Mouse (Mus musculus): ENCODE results near the gene Tubb3.
"Not testable (repeated sequence)": the region's sequence is repeated elsewhere in the genome, so short reads cannot be mapped to it uniquely, and the experiment has no call there.

The Tubb3 gene

DNA sequence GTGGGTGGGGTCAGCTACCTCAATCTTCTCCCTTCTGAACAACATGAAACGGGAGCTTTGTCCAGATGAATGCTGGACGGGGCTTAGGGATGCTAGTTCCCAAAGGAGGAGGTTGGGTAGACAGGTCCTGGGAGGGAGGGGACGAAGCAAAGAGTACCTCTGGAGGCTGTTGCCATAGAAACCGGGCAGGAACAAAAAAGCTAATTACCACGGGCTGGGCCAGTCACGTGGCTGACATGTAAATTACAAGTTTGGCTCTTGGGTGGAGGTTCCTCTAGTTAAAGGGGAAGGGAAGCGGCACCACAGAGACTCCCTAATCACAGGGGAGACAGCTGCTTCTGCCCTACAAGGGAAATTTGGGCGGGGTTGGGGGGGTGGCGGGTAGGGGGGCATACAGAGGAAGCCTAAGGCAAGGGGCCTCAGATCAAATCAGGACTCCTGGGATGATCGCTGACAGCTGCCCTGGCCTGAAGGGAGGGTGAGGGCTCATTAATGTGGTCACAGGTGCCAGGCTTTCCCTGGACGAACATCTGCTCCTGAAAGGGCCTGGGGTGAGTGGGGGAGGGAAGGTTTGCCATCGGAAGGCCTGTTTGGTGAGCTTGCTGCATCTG, 1.4 kb downstream of the Tubb3 start:
- peak; percentile 80 for DNase-seq (ENCODE audit: low spot score)

GRCm38 (mm10) chr8:123414255-123414654, 3.0 kb downstream of the Tubb3 start:
- peak; percentile 62 for DNase-seq (ENCODE audit: low spot score)

- DNase-seq (ENCODE audit: low spot score) = not testable (repeated sequence)
Observed at GRCm38 (mm10) chr8:123414997-123415696, 3.9 kb downstream of the Tubb3 start.

- DNase-seq (ENCODE audit: low spot score) = no peak
Observed at GRCm38 (mm10) chr8:123415967-123416943, 5.0 kb downstream of the Tubb3 start.

DNA sequence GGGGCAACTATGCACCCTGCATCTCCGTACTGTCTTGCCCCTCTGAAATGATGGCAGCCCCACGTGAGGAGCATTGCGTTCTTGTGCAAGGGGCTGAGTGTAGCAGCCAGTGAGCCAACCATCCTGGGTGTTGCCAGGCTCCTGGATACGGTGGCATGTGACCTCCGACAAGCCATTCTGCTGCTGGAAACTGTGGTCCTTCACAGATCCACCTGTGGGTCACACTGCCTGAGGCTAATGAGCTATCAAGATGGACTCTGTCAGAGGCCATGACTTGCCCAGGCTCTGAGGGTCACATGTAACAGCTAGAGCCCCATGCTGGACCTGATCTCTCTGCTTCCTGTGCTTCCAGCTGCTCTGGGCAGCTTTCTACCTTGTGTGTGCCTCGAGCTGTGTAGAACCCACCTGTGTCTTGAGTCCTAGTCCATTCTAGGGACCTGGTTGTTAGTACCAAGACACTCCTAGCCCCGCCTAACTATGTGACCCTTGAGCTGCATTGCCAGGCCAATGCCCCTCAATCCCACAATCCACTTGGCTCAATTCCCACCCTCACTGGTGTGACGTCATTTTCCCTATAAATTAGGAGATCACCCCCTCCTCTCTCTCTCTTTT, 5.8 kb downstream of the Tubb3 start:
- no peak for DNase-seq (ENCODE audit: low spot score)

DNA sequence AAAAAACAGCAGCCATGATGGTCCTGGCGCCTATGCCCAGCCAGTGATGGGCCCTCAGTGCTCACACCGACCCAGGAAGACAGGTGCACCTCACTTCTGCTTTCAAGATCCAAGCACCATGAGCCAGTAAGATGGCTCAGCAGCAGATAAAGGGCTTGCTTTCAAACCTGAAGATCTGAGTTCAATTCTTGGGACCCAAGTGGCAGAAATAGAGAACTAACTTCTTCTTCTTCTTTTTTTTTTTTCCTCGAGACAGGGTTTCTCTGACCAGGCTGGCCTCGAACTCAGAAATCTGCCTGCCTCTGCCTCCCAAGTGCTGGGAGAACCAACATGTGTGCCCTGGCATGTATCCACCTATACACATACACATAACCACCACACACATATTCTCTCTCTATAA, 8.5 kb downstream of the Tubb3 start:
- DNase-seq (ENCODE audit: low spot score) = no peak

- DNase-seq (ENCODE audit: low spot score) = no peak
Observed at GRCm38 (mm10) chr8:123420525-123421281, 9.5 kb downstream of the Tubb3 start.

- no peak for DNase-seq (ENCODE audit: low spot score)
Observed at GRCm38 (mm10) chr8:123421325-123421724, 10.1 kb downstream of the Tubb3 start.

- DNase-seq (ENCODE audit: low spot score) = peak; percentile 87
Observed at GRCm38 (mm10) chr8:123422056-123422780, 11.0 kb downstream of the Tubb3 start.

GRCm38 (mm10) chr8:123422781-123423159, 11.5 kb downstream of the Tubb3 start:
- DNase-seq (ENCODE audit: low spot score) = no peak

DNA sequence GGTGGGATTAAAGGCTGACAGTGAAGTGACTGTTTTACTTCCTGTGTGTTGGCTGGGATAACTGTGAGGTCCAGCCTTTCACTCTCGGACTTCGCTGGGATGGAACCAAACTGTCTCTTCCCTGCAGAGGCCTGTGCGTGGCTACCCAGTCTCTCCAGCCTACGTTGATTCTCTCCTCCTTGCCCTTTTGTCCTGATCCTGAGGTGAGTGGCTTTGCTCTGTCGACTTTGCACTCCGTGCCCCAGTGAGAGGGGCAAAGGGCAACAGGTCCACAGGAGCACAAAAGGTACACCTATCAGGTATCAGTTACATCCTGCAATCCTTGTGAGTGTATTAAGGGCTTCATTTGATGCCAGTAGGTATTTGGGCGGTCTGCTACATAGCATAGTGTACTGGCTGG, 12.2 kb downstream of the Tubb3 start, which contains the start of gene Def8:
Gene Def8 (plus strand): TSS at position 87 of the 400 bp plus-strand sequence.
- DNase-seq (ENCODE audit: low spot score) = no peak

DNA sequence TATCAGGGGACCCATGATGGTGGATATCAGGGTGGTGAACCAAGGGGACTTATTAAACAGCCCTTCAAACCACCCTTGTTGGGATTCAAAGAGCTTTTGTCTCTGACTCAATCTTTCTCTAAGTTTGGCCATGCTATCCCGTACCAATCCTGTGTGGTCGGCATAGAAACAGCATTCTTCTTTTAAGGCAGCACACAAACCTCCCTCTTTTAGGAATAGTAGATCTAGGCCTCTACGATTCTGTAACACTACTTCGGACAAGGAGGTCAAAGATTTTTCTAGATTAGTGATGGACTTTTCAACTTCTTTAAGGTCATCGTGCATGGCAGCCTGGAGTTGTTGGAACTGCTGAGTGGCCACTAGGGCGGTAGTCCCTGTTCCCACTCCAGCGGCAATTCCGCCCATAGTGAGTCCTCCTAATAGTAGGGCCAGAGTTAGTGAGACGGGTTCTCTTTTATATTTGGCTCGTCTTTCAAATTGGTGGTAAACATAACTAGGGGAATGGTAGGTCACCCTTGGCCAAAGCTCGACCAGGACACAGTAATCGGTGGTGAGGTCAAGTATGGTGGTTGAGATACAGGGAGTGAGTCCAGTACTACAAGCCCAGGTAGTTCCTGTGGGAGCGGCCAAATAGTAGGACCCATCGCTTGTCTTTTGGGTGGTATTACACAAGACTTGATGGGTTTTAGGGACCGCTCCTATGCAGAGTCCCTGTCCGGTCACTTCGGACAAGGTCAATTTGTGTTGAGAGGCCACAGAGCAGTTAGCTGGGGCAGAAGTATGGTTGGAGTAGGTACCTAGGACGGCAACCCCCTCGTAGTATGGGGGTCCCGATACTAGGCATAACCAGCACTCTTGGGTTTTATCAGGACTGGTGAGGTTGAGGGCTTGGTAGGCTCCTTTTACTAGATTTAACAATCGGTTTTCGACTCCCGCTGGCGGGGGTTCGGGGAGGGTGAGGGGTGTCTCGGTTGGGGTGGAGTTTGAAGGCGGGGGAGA, 15.6 kb downstream of the Tubb3 start:
- DNase-seq (ENCODE audit: low spot score) = no peak

GRCm38 (mm10) chr8:123427639-123428275, 16.5 kb downstream of the Tubb3 start:
- no peak for DNase-seq (ENCODE audit: low spot score)

DNA sequence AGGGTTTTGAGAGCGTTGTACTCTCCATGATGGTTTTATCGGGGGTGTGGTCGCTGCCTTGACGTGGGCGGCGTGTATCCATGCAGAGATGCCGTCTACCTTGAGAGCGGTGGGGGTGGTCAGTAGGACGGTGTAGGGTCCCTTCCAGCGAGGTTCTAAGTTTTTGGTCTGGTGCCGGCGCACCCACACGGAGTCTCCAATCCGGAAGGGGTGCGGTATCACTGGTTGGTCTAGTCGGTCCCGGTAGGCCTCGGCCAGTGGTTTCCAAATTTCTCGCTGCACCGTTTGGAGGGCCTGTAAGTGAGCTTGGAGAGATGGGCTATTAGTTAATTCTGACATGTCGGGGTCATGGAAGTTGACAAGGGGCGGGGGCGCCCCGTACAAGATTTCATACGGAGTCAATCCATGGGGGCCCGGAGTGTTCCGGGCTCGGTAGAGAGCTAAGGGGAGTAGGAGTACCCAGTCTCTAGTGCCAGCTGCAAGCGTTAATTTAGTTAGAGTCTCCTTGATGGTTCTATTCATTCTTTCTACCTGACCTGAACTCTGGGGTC, 17.2 kb downstream of the Tubb3 start:
- no peak for DNase-seq (ENCODE audit: low spot score)

GRCm38 (mm10) chr8:123428939-123429721, 17.9 kb downstream of the Tubb3 start:
- DNase-seq (ENCODE audit: low spot score) = no peak

GRCm38 (mm10) chr8:123429722-123430013, 18.4 kb downstream of the Tubb3 start:
- not testable (repeated sequence) for DNase-seq (ENCODE audit: low spot score)

DNA sequence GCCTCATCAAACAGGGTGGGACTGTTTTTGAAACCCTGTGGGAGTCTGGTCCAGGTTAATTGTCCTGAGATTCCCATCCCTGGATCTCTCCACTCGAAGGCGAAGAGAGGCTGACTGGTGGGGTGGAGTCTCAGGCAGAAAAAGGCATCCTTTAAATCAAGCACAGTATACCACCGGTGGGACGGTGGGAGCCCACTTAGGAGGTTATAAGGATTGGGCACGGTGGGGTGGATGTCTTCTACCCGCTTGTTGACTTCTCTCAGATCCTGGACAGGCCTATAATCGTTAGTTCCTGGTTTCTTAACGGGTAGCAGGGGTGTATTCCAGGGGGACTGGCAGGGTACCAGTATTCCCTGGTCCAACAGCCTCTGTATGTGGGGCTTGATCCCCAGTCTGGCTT, 19.7 kb downstream of the Tubb3 start:
- not testable (repeated sequence) for DNase-seq (ENCODE audit: low spot score)

All from embryo, embryonic 10.5 days (tissue).